Mouse (Mus musculus): ENCODE results near the gene Nlgn3. TPM values are rescaled to one million over a fixed set of nuclear protein-coding genes. Genes with fewer than 3 reads are reported as not detected.
A peak's percentile ranks its signal among the peaks of the same experiment; 100 is the strongest.
"Not testable (repeated sequence)": the region's sequence is repeated elsewhere in the genome, so short reads cannot be mapped to it uniquely, and the experiment has no call there.

Gene Nlgn3
- total RNA-seq, 4 experiments from 2014 or later: 0.34 to 1.2 (median 0.78) TPM

DNA sequence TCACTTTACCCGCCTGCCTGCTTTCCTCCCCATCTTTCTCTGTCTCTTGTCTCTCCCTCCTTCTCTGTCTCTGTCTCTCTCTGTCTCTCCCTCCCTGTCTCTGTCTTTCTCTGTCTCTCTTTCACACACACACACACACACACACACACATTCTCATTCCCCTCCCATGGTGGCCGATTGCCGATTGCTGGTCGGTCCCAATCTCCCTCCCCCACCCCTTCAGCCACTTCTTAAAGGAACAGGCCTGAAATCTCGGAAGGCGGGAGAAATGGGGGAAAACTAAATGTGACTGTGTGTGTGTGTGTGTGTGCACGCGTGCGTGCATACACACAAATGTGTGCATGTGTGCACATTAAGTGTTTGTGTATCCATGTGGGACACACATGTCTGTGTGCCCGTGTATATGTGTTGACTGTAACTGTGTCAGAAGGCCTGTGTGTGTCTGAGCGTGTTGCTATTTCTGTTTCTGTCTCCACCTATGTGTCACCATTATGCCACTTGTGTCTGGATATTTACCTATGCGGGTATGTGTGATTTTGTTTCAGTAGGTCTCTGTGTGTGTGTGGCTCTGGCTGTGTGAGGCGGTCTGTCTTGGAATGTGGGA is 1.6 kb downstream of the Nlgn3 start:
- DNase-seq (ENCODE audit: low spot score): no peak

DNA sequence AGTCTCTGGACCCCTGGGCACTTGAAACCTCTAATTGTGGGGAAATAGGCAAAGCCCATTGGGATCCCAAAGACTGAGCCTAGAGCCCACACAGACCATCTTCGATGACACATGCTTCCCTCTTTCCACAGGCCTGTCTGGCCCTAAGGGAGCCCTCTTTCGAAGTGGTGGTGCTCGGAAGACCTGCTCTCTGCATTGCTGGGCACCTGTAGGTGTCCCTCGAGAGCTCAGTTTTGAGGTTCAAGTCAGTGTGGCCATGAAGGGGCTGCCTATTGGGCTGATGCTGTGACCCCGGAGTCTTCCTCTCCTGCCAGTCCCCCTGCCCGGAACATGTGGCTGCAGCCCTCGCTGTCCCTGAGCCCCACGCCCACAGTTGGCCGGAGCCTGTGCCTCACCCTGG is 2.7 kb downstream of the Nlgn3 start:
- no peak for DNase-seq (ENCODE audit: low spot score)

DNA sequence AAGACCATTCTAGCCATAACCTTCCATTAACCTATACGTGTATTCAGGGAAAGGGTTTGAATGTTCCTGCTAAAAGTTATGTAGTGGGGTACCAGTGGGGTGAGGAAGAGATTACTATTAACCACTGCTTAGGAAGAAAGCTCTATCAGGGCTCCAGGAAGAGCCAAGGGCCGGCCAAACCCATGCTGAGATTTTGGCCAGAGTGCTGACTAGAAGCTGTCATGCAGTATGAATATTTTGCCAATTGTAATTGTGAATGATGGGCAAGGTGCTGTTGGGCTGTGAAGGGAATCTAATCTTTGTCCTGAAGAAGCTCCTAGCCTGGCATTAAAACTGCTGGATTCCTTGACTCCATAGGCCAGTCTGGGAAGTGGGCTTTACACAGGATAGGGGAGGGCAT is 5.7 kb downstream of the Nlgn3 start:
- no peak for DNase-seq (ENCODE audit: low spot score)

DNA sequence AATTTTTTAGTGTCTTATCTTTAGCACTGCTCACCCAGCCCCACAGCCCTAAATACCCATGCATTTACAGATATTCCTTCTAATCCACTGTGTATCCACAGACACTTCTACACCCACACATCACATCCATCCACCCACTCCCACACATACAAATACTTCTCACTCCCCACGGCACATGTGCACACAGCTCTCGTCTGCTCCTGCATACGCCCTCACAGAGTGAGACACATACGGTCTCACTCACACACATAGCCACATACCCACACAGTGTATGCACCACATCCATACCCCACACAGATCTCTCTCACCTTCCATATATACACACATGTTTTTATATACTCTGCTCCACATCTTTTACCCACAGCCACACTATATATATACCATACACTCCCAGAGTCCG is 10.3 kb downstream of the Nlgn3 start:
- DNase-seq (ENCODE audit: low spot score): no peak

DNA sequence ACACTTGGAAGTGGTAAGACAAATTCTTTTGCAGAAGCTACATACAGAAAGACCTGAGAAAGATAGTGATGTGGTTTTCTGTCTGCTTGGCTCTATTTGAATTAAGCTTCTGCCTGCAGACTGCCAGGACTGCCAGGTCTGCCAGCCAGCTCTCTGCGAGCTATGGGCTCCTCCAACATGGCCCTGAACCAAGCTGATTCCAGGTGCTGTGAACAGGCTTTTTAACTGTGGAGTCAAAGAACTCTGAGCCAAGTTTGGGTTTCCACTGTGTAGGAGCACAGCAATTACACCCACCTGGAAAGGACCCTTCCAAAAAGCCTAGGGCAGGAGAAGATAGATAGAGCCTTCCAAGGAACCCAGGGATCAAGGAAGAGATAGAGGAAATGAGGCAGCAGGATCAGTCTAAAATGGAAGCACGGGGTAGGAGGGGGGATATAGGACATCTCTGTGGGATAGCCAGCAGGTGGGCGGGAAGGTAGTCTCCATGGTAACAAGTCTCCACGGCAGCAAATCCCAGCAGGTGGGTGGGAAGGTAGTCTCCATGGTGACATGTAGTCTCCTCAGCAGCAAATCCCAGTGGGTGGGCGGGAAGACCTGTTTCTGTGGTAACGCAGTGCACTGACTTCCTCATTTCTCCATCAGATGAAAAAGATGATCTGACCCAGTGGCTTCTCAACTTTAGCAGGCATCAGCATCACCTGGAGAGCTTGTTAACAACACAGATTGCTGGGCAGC is 14.8 kb downstream of the Nlgn3 start:
- DNase-seq (ENCODE audit: low spot score): no peak

DNA sequence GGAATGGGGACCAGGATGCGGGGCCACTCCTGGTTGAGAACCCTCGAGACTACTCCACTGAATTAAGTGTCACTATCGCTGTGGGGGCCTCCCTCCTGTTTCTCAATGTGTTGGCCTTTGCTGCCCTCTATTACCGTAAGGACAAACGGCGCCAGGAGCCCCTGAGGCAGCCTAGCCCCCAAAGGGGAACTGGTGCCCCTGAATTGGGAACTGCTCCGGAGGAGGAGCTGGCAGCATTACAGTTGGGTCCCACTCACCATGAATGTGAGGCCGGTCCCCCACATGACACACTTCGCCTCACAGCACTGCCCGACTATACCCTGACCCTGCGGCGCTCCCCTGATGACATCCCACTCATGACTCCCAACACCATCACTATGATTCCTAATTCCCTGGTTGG is 20.8 kb downstream of the Nlgn3 start:
- no peak for DNase-seq (ENCODE audit: low spot score)

DNA sequence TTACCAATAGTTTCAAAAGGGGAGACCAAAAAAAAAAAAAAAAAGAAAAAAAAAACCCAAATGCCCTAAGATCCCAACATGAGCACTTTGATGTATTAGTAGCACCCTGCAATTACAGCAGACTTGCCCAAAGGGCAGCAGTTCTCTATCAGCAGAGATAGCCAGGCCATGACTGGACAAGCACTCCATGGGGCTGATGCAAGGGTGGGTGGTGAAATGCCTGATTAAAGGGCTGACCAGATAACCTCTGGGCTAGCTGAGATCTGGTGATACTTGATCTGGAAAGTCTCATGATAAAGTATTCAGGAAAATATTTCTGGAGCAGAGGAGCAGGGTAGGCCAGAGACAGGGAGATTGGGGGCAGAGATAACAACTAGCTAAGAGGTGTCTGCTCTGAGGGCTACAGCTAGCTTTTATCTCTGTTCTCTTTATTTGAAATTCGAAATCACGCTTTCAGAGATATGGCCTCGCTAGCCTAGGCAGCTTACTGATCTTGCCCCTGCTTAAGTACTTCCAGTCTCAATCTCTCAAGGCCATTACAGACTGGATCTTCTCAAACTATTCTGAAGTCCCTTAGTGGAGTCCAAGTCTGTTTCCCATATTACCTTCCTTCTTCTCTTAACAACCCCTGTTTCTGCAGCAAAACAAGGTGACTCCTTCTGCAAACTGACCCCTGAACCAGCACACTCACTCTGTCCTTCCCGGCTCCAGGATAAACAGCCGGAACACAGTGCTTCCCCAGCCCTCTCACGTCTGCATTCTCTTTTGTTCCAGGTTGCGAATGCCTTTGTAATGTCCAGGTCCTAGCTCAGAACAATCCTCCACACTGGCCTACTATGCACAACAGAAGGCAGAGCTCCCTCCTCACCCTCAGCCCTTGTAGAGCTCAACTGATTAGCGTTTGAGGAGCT is 27.3 kb downstream of the Nlgn3 start:
- no peak for DNase-seq (ENCODE audit: low spot score)

DNA sequence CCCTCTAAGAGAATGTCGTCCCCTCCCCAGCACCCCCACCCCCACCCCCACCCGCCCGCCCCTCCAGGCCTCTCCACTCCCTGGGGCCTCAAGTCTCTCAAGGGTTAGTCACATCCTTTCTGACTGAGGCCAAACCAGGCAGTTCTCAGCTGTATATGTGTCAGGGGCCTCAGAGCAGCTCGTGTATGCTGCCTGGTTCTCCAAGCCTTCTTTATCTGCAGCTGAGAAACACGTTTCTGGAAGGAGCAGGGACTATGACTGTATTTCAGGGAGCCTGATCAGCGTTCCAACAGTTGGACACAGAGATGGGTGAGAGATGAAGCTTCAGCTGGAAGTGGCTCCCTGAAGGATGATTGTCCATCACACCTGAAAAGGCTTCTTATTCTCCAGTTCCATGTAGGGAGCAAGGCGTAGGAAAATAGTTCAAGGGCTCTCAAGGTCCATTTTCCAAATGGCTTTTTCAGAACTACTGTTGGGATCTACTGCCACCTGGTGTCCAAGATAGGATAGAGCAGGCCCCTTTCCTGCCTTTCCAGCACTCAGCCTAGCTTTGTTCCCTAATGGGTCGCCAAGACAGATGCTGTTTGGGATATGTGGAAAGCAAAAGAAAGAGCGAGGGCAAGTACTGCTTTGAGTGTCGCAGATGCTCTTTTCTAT is 30.5 kb downstream of the Nlgn3 start:
- DNase-seq (ENCODE audit: low spot score): peak; percentile 70

DNA sequence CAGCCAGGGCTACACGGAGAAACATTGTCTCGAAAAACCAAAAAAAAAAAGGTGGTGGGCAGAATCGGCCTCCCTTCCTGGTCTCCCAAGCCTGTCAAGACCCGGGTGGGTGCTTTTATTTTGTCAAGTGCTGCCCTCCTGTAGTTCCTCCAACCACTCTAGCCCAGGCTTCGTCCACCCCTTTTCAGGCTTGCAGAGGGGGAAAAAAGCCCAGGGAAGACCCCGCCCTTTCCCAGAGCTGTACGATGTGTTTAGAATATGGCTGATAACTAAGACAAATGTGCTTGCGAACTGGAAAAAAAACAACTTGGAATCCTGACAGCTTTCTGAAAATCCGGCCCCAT is 33.0 kb downstream of the Nlgn3 start:
- DNase-seq (ENCODE audit: low spot score): no peak

DNA sequence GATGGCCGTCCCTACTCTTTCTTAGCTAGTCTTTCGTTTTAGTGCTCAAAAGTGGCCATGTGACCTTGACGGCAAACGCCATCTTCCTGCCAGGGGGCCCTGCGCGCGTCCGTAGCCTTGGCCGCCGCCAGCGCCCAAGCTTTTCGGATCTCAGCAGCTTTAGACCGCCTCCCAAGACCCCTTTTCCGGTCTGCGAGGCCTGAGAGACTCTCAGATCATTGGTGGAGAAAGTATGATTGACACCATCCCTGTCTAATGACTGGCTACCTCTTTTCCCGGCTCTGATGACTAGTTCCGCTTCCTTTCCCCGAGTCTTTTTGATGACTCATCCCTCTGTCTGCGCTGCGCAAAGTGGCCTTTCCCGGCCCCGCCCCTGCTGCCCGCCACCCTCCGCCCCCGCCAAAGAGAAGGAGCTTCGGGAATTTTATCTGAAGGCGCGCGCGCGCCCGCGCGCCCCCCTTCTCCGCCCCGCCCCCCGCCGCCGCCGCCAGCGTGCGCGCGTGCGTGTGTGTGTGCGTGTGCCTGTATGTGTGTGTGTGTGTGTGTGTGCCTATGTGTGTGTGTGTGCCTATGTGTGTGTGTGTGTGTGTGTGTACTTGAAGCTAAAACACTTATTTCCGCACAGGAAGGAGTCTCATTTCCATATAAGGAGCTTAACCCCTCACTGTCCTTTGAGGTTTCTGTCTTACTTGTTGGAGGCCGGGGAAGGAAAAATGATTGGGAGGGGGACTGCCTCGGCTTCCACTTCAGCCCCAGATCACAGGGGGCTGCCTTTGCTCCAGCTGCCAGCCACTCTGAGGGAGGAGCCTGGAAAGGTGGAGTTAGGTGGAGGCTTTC is 33.6 kb downstream of the Nlgn3 start:
- DNase-seq (ENCODE audit: low spot score): peak; percentile 91

DNA sequence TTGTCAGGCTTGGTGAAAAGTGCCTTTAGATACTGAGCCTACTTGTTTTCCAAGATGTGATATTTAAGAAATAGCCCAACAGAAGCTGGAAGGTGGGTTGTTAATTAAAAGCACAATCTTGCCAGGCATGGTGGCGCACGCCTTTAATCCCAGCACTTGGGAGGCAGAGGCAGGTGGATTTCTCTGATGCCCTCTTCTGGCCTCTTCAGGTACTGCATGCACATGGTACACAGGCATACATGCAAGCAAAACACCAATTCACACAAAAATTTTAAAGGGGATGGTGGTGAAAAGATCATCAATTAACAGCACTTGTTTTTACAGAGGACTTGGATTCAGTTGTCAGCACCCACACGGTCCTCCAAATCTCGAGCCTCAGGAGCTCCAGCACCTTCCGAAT is 35.6 kb downstream of the Nlgn3 start:
- DNase-seq (ENCODE audit: low spot score): no peak

DNA sequence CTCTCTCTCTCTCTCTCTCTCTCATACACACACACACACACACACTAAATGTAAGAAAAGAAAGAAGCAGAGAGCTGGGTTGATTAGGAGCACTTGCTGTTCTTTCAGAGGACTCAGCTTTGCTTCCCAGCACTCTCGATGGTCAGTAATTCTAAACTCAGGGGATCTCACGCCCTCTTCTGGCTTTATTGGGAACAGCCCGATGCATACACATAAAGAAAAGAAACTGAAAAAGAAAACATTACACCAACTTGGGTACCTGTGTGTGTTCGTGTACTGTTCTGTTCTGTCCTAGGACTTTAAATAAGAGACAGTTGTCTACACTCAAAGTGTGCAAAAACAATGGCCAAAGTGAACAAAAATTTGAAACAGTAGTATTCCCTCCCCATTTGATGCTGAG is 39.7 kb downstream of the Nlgn3 start:
- DNase-seq (ENCODE audit: low spot score): no peak

DNA sequence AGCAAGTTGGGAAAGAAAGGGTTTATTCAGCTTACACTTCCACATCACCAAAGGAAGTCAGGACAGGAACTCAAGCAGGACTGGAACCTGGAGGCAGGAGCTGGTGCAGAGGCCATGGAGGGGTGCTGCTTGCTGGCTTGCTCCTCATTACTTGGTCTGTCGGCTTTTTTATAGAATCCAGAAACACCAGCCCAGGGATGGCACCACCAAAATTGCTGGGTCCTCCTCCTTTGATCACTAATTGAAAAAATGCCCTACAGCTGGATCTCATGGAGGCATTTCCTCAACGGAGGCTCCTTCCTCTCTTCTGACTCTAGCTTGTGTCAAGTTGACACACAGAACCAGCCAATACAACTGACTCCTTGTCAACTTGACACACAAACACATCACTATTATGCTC is 43.9 kb downstream of the Nlgn3 start:
- DNase-seq (ENCODE audit: low spot score): not testable (repeated sequence)

DNA sequence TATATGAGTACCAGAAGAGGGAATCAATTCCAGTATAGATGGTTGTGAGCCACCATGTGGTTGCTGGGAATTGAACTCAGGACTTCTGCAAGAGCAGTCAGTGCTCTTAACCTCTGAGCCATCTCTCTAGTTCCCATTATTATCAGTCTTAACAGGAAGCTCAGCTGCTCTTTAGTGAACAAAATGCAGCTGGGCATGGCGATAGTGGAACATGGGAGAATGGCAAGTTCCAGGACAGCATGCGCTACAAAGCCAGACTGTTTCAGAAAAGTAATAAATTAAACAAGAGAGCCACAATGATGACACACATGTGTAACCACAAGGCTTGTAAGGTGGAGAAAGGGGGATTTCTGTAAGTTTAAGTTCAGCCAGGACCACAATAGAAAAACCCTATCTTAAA is 46.5 kb downstream of the Nlgn3 start:
- DNase-seq (ENCODE audit: low spot score): no peak

DNA sequence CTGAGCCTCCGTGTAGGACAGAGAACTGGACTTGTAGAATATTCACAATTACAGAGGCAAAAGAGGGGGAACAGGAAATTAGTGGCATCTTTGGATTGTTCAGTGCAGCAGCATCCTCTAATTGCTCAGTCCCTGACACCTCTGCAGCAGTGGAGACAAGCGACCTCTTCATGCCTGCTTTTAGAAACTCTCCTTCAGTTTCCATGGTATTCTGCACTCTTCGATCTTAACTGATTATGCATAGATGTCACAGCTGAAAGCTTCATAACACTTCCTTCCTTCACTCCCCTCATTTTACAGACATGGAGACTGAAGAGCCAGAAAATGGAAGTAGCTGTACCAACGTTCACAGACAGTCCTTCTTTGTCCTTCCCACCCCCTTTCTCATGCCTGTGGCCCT is 47.5 kb downstream of the Nlgn3 start:
- DNase-seq (ENCODE audit: low spot score): no peak

DNA sequence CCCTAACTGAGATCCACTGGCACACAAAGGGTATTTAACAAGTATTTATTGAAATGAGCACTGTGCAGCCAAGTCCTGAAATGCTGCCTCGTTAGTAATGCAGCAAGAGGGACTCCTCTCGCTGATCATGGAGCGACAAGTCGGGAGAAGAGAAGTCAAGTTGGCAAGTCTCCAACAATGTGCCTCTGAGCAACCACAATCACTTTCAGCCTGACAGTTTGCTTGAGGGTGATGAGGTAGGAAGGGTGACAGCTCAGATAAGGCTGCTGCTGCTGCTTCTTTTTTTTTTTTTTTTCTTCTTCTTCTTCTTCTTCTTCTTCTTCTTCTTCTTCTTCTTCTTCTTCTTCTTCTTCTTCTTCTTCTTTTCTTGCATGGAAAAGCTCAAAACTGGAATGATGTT is 52.2 kb downstream of the Nlgn3 start:
- DNase-seq (ENCODE audit: low spot score): no peak

DNA sequence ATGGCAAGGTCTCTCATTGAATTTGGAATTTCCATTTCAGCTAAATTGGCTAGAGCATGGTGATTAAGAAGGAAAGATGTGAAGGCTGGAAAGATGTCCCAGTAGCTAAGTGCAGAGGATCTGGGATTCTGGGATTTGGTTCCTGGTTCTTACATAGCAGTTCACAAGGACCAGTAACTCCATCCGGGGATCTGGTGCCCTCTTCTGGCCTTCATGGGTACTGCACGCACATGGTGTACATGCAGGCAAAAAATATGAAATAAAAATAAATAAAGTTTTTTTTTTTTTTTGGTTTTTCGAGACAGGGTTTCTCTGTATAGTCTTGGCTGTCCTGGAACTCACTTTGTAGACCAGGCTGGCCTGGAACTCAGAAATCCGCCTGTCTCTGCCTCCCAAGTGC is 59.9 kb downstream of the Nlgn3 start:
- DNase-seq (ENCODE audit: low spot score): not testable (repeated sequence)

DNA sequence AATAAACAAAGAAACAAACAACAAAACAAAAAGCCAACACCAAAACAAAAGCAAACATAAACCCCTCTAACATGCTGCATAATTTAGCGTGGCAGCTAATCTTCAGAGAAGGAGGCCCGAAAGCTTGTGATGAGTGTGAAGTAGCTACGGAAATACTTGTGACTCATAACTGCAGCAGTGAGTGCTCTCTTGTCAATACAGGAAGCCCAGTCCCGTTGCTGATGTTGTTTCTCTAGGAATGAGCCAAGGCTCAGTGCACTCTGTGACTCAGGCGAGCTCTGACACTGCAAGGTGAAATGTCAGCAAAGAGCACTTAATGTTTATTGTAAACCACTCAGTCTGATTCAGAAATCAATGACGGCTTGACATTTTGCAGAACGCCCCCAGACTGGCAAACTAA is 70.0 kb downstream of the Nlgn3 start:
- DNase-seq (ENCODE audit: low spot score): no peak

DNA sequence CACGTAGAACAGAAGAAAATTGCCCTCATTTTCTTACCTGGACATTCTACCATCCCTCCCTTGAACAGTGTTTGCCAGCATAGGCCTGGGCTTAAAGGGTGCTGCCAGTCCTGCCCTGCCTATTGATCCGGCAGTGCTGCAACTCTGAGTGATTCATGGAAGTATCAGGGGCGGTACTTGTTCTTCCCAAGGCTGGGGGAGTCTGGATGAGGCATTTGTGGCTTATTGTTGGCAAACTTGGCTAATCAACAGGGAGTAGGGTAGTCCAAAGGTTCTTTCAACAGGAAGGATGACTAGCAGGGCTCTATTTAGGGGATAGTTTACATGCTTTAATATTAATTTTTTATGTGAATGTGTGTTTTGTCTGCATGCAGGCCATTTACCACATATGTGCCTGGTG is 71.6 kb downstream of the Nlgn3 start:
- no peak for DNase-seq (ENCODE audit: low spot score)

DNA sequence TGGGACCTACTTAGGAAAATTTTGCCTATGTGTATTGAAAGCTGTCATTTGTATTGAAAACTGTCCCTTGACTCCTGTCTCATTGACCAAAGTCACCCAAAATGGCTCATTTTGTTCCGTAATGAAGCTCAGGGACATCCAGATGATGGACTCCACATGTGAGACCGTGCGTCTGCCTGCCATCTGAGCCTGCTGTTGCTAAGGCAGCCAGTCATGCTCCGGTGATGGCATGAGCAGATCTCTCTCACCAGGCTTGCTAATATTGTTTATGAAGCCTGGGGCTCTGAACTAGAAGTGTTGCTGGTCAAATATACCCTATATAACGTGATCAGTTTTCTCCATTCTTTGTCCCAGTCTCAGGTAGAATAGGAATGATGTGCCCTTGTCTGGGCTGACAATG is 74.0 kb downstream of the Nlgn3 start:
- DNase-seq (ENCODE audit: low spot score): no peak

Measured in heart, adult 8-10 months (tissue).